Mouse (Mus musculus) adrenal gland, postnatal 10 days (tissue): ENCODE measurements at regions not wholly inside any gene's neighbourhood (a gene's known extent, or its start where the extent isn't known, plus 50 kb on each side); places are given as distances from the start of the nearest gene placed in this dataset.
A peak's percentile ranks its signal among the peaks of the same experiment; 100 is the strongest.

Source experiments
- DNase-seq: peaks from one replicate; pipeline ENCODE4 v3.0.0; 2021; ENCODE audit warnings: mixed read lengths

- peak; percentile 10 for DNase-seq
Measured at GRCm38 (mm10) chr10:17077580-17077979, 645.4 kb upstream of the Cited2 start.

GRCm38 (mm10) chr10:17080818-17081217 is 642.2 kb upstream of the Cited2 start:
- DNase-seq, result no peak

DNA sequence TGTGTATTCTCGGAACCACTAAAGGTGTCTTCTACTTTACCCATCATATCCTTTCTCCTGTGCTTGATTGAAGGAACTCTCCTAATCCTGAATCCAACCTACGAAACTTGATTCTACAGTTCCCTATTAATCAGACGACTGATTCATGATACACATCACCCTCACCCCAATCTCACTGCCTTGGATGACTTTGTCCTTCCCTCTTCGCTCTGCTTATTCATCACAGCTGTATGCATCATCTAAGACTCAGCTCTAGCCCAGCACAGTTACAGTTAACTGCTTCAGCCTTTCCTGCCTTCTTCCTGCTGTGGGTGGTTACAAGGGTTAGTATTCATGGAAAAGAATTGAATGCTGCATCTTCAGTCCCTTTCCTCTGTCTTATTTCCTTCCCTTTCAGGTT is 640.1 kb upstream of the Cited2 start:
- no peak for DNase-seq

DNA sequence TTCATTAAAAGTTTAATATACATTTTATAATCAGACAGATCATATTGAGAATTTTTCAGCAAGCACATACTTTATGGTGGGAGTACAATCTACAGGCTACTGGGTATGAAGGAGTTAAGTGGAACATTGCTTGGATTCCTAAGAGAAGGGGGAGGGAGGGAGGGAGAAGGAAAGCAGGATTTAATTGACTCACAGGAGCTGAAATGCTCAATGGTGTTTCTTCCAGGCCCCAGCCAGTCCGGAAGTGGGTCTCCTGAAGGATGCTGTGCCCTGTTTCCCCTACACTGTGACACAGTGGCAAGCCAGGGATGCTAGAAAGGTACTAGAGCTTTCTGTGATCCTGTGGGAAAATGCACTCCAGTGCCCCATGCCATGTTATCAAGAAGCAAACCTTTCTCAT is 621.0 kb upstream of the Cited2 start:
- no peak for DNase-seq

DNA sequence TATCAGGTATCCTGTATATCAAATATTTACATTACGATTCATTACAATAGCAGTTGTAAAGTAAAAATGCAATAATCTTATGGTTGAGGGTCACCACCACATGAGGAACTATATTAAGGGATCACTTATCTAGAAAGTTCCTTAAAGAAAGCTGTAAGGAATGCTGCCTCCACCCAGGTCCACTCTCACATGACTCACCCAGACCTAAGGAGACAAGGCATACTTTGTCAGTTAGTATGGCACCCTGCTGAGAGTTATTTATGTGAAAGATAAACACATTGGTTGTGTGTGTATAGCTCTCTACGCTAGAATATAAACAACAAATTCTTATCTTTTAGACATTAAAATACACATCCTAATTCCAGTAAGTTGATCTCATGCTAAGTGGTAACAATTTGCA is 619.6 kb upstream of the Cited2 start:
- no peak for DNase-seq

DNA sequence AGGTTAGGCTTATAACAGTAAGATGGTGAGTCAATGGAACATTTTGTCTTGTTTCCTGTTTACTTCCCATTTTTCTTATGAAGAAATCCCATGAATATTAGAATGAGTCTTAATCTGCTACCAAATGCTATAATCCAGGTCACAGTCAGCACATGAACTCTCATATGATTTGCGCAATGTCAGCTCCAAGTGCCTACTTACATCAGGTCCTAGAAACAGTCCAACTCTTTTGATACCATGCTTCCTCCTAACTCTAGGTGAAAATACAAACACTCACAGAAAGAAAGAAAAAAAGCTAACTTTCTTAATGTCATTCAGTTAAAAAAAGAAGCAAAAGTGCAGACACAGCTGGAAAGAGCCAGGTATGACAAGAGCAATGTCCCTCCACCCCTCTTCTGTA is 616.2 kb upstream of the Cited2 start:
- DNase-seq, result no peak

GRCm38 (mm10) chr10:17111071-17111470 is 611.9 kb upstream of the Cited2 start:
- DNase-seq, result no peak

DNA sequence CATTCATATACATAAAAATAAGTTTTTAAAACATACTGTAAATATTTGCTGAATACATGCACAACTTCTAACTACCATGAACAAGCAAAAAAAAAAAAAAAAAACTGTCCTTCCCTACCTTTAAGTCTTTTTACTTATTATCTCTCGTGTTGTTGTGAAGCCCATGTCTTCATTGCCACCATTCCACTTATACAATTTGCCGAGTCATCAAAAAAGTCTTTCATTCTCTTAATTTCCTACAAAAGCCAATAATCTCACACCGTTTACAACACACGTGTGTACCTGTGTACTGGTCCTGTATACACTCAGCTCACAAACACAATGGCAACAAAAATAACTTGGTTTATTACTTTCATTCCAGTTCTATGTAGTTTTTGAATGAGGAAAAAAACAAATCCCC is 608.2 kb upstream of the Cited2 start:
- no peak for DNase-seq

DNA sequence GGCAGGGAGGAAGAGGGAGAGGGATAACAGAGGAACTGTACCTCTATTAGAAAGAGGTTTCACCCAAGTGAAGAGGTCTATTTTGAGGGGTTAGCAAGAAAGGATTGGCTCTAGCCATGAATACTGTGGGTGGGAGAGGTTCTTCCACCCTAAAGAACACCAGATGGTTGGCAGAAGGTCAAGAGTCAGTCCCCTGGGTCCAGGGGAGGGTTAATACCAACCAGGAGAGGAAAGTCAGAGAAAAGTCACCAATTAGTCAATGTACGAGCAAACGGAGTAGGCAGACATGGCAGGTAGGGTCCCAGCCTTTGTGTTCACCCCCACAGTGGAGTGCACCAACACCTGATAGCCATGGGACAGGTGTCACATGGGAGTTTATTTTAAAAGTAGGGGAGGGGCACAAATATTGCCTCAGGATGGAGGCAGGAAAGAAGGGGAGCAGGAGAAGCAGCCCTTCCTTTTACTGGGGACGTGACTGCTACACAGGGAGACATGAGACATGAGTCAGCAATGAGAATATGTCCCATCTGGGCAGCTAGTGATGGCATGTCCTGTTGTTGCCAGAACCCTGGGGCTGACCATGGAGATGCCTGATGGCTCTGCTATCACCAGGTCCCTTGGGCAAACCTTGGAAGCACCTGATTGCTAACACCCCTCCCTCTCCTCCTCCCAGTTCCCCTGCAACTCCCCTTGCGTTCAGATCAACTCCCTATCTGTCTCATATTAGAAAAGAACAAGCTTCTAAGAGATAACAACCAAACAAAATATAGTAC is 593.4 kb upstream of the Cited2 start:
- no peak for DNase-seq

GRCm38 (mm10) chr10:17130661-17131060 is 592.4 kb upstream of the Cited2 start:
- DNase-seq, result no peak

DNA sequence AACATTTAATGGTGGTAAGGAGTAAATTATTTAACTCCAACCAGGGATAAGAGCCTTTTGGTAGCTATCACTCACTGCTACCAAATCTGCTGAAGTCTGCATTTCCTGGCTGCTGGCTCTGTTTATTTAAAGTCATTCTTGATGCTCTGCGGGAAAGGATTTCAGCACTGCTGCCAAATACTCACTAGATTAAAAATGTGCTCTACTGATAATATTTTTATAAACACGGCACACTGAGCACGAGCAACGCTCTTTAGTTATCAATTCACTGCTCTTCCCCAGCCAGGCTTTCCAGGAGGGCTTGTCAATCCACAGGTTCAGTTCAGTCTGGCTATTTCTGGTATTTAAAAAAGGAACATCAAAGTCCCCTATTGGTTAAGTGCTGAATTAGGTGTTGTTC is 591.3 kb upstream of the Cited2 start:
- no peak for DNase-seq

GRCm38 (mm10) chr10:17175385-17175784 is 547.6 kb upstream of the Cited2 start:
- DNase-seq, result no peak

DNA sequence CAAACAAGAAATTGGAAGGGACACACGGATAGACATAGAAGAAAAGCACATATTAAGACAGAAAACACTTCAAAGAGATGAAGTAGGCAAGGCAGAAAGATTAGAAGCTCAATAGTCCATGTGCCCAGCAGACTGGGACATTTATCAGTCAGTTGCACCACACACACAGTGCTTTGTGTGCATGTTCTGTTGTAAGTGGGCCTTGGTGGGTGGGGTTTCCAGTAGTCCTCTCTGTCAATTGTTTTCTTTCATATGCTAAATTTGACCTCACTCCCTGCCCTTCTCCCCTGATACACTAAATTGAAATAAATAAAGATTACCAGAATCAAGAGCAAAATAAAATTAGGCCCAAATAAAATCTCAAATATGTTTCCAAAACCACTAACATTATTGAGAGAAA is 546.0 kb upstream of the Cited2 start:
- no peak for DNase-seq

GRCm38 (mm10) chr10:17177503-17178278 is 545.3 kb upstream of the Cited2 start:
- DNase-seq, result no peak

DNA sequence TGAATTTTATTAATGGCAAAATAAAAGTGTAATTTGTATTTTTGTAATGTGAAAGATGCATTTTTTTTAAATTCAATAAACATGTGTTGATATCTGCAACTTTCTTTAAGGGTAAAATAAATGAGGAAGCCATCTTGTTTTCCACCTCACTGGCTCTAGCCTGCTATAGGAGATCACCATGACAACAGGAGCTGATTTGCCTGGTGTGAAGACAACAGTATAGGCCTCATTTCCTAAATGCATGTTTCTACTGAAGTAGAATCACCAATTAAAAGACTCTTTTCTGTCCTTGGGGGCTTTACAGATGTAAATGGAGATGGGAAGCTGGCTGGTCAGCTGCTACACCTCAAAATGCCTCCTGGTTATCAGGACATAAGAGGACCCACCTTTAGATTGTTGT is 544.4 kb upstream of the Cited2 start:
- DNase-seq, result no peak

DNA sequence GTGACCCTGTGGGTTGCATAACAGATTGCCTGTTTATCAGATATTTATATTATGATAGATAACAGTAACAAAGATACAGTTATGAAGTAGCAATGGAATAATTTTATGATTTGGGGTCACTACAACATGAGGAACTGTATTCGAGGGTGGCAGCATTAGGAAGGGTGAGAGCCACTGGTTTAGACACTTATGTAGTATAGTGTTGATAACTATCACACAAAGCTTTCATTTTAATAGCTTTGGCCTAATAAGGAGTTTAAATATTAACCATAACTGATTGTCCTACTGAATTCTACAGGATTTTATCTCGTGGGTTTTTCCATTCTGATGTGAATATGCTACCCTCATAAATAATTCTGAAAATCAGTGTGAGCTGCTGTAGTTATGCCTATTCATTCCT is 538.6 kb upstream of the Cited2 start:
- DNase-seq, result no peak

DNA sequence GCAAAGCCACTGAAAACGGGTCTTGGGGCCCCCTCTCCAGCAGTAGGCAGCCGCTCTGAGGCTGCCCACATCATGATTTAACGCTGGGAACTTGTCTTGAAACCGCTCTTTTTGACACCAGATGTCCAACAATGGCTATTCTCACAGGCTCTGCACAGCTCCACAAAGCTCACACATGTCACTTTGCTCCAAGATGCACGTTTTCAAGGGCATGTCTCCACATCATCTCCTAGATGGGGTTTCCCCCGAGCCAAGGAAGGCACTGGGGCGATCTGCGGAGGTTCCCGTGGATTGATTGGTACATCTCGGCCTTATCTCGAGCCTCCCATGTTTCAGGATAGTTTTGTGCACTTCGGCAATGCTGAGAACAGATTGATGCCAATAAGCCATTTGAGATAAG is 526.8 kb upstream of the Cited2 start:
- DNase-seq, result no peak

DNA sequence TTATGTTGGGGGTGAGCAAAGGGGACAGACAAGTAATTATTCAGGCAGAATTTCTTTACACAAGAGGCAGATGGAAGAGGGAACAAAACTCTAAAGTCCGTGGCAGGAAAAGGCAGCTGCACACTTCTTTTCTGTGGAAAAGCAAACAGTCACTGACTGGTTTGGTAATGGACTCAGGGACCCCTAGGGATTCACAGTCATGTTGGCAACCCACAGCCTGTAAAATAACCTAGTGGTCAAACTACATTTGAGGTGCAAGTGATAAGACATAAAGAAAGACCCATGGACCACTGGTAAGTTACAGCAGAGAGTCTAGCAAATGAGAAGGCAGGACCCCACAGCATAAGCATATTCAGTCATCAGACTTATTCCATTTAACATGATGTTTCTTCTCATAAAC is 526.4 kb upstream of the Cited2 start:
- no peak for DNase-seq

GRCm38 (mm10) chr10:17200524-17201426 is 522.2 kb upstream of the Cited2 start:
- DNase-seq, result no peak

GRCm38 (mm10) chr10:17201427-17201745 is 521.6 kb upstream of the Cited2 start:
- no peak for DNase-seq

GRCm38 (mm10) chr10:17202556-17203415 is 520.2 kb upstream of the Cited2 start:
- DNase-seq, result no peak
